Mouse (Mus musculus): ENCODE results near the gene Fut7. TPM values are rescaled to one million over a fixed set of nuclear protein-coding genes. Genes with fewer than 3 reads are reported as not detected.
A peak's percentile ranks its signal among the peaks of the same experiment; 100 is the strongest.

The Fut7 gene
- not detected in 2 replicates for polyA plus RNA-seq (2014; fragmentation: Nextera tagmentation; extraction: Ambion mirVana)

GRCm38 (mm10) chr2:25422587-25423410 is at the start of gene Fut7:
Fut7 (plus strand) TSS chr2:25423267.
- H3K36me3 ChIP-seq (replicated peaks; ENCODE audit: control insufficient read depth, insufficient read depth, low read depth, low read length): no peaks in the 10 kb centered on the region
- no peaks in the 10 kb centered on the region for H3K9me3 ChIP-seq (replicated peaks; ENCODE audit: control insufficient read depth, low read length)
- H3K9ac ChIP-seq (replicated peaks; ENCODE audit: low read length): 0 out of 2 replicates have a peak within 1 kb of the TSS, but pooled peaks have one; percentile 11
- no peak for DNase-seq (ENCODE audit: low spot score)
- no peak within 1 kb of the TSS for H3K27ac ChIP-seq (replicated peaks; ENCODE audit: low read depth, low read length)
- 63% methylated on average over 17 of the region's 17 CpGs for WGBS
- H3K27me3 ChIP-seq (ENCODE audit: control insufficient read depth, insufficient read depth, low read length): peaks cover 14% of the 10 kb centered on the region
- no peak within 1 kb of the TSS for H3K4me2 ChIP-seq (ENCODE audit: low read depth, low read length)
- no peak for ATAC-seq (replicated peaks; ENCODE audit: insufficient number of reproducible peaks, low FRiP score, low TSS enrichment, low read depth)
- H3K4me3 ChIP-seq (ENCODE audit: low read depth, low read length): no peak within 1 kb of the TSS
- H3K4me1 ChIP-seq (ENCODE audit: control insufficient read depth, insufficient read depth, low read length): no peaks in the 10 kb centered on the region

GRCm38 (mm10) chr2:25373431-25373830 is 49.6 kb upstream of the Fut7 start:
- DNase-seq (ENCODE audit: low spot score) (no peak), ATAC-seq (replicated peaks; ENCODE audit: insufficient number of reproducible peaks, low FRiP score, low TSS enrichment, low read depth) (no peak)
- peak overlapping the region; percentile 79 for H3K4me3 ChIP-seq (ENCODE audit: low read depth, low read length)
- peak overlapping the region; percentile 96 for H3K4me2 ChIP-seq (ENCODE audit: low read depth, low read length)
- H3K9me3 ChIP-seq (replicated peaks; ENCODE audit: control insufficient read depth, low read length): no peaks in the 10 kb centered on the region
- peak overlapping the region; percentile 82 for H3K9ac ChIP-seq (replicated peaks; ENCODE audit: low read length)
- H3K27me3 ChIP-seq (ENCODE audit: control insufficient read depth, insufficient read depth, low read length): no peaks in the 10 kb centered on the region
- 23% methylated on average over 2 of the region's 2 CpGs for WGBS
- H3K4me1 ChIP-seq (ENCODE audit: control insufficient read depth, insufficient read depth, low read length): peaks cover 8% of the 10 kb centered on the region
- no peak overlapping the region for H3K27ac ChIP-seq (replicated peaks; ENCODE audit: low read depth, low read length)
- H3K36me3 ChIP-seq (replicated peaks; ENCODE audit: control insufficient read depth, insufficient read depth, low read depth, low read length): no peaks in the 10 kb centered on the region; the same call in none of the 2 replicates

- ATAC-seq (replicated peaks; ENCODE audit: insufficient number of reproducible peaks, low FRiP score, low TSS enrichment, low read depth): no peak
- no peaks in the 10 kb centered on the region for H3K9me3 ChIP-seq (replicated peaks; ENCODE audit: control insufficient read depth, low read length)
- no peak overlapping the region for H3K4me3 ChIP-seq (ENCODE audit: low read depth, low read length)
- H3K27ac ChIP-seq (replicated peaks; ENCODE audit: low read depth, low read length): no peak overlapping the region
- DNase-seq (ENCODE audit: low spot score): peak; percentile 69
- H3K9ac ChIP-seq (replicated peaks; ENCODE audit: low read length): no peak overlapping the region
- peaks cover 8% of the 10 kb centered on the region for H3K4me1 ChIP-seq (ENCODE audit: control insufficient read depth, insufficient read depth, low read length)
- 60% methylated on average over 4 of the region's 4 CpGs for WGBS
- no peak overlapping the region for H3K4me2 ChIP-seq (ENCODE audit: low read depth, low read length)
- no peaks in the 10 kb centered on the region for H3K27me3 ChIP-seq (ENCODE audit: control insufficient read depth, insufficient read depth, low read length)
- no peaks in the 10 kb centered on the region; the same call in none of the 2 replicates for H3K36me3 ChIP-seq (replicated peaks; ENCODE audit: control insufficient read depth, insufficient read depth, low read depth, low read length)
These were observed 46.5 kb upstream of the Fut7 start for GRCm38 (mm10) chr2:25376589-25376988.

GRCm38 (mm10) chr2:25384492-25384891 is 38.6 kb upstream of the Fut7 start:
- no peak for DNase-seq (ENCODE audit: low spot score)
- no peak overlapping the region for H3K9ac ChIP-seq (replicated peaks; ENCODE audit: low read length)
- WGBS: 85% methylated on average over 5 of the region's 5 CpGs
- no peak overlapping the region for H3K27ac ChIP-seq (replicated peaks; ENCODE audit: low read depth, low read length)
- H3K4me1 ChIP-seq (ENCODE audit: control insufficient read depth, insufficient read depth, low read length): no peaks in the 10 kb centered on the region
- no peaks in the 10 kb centered on the region for H3K9me3 ChIP-seq (replicated peaks; ENCODE audit: control insufficient read depth, low read length)
- no peaks in the 10 kb centered on the region for H3K36me3 ChIP-seq (replicated peaks; ENCODE audit: control insufficient read depth, insufficient read depth, low read depth, low read length)
- H3K4me2 ChIP-seq (ENCODE audit: low read depth, low read length): no peak overlapping the region
- H3K4me3 ChIP-seq (ENCODE audit: low read depth, low read length): no peak overlapping the region
- ATAC-seq (replicated peaks; ENCODE audit: insufficient number of reproducible peaks, low FRiP score, low TSS enrichment, low read depth): no peak
- H3K27me3 ChIP-seq (ENCODE audit: control insufficient read depth, insufficient read depth, low read length): no peaks in the 10 kb centered on the region

- H3K9me3 ChIP-seq (replicated peaks; ENCODE audit: control insufficient read depth, low read length): no peaks in the 10 kb centered on the region
- no peak overlapping the region for H3K4me2 ChIP-seq (ENCODE audit: low read depth, low read length)
- H3K36me3 ChIP-seq (replicated peaks; ENCODE audit: control insufficient read depth, insufficient read depth, low read depth, low read length): no peaks in the 10 kb centered on the region
- no peak for ATAC-seq (replicated peaks; ENCODE audit: insufficient number of reproducible peaks, low FRiP score, low TSS enrichment, low read depth)
- no peak overlapping the region for H3K27ac ChIP-seq (replicated peaks; ENCODE audit: low read depth, low read length)
- peaks cover 17% of the 10 kb centered on the region for H3K27me3 ChIP-seq (ENCODE audit: control insufficient read depth, insufficient read depth, low read length)
- peaks cover 5% of the 10 kb centered on the region for H3K4me1 ChIP-seq (ENCODE audit: control insufficient read depth, insufficient read depth, low read length)
- WGBS: 73% methylated on average over 5 of the region's 5 CpGs
- no peak overlapping the region for H3K4me3 ChIP-seq (ENCODE audit: low read depth, low read length)
- no peak overlapping the region for H3K9ac ChIP-seq (replicated peaks; ENCODE audit: low read length)
- DNase-seq (ENCODE audit: low spot score): no peak
These were observed 31.8 kb upstream of the Fut7 start for GRCm38 (mm10) chr2:25391266-25391665.

GRCm38 (mm10) chr2:25394281-25395221 is 28.5 kb upstream of the Fut7 start:
- H3K36me3 ChIP-seq (replicated peaks; ENCODE audit: control insufficient read depth, insufficient read depth, low read depth, low read length): no peaks in the 10 kb centered on the region
- peaks cover 28% of the 10 kb centered on the region for H3K27me3 ChIP-seq (ENCODE audit: control insufficient read depth, insufficient read depth, low read length)
- ATAC-seq (replicated peaks; ENCODE audit: insufficient number of reproducible peaks, low FRiP score, low TSS enrichment, low read depth) (no peak), DNase-seq (ENCODE audit: low spot score) (no peak)
- no peak overlapping the region for H3K4me3 ChIP-seq (ENCODE audit: low read depth, low read length)
- no peak overlapping the region for H3K4me2 ChIP-seq (ENCODE audit: low read depth, low read length)
- H3K27ac ChIP-seq (replicated peaks; ENCODE audit: low read depth, low read length): no peak overlapping the region
- 38% methylated on average over 3 of the region's 3 CpGs for WGBS
- H3K4me1 ChIP-seq (ENCODE audit: control insufficient read depth, insufficient read depth, low read length): peaks cover 5% of the 10 kb centered on the region
- no peak overlapping the region for H3K9ac ChIP-seq (replicated peaks; ENCODE audit: low read length)
- H3K9me3 ChIP-seq (replicated peaks; ENCODE audit: control insufficient read depth, low read length): no peaks in the 10 kb centered on the region

- peak within 1 kb of the TSS; percentile 70 for H3K4me2 ChIP-seq (ENCODE audit: low read depth, low read length)
- peak within 1 kb of the TSS; percentile 32 for H3K4me3 ChIP-seq (ENCODE audit: low read depth, low read length)
- ATAC-seq (replicated peaks; ENCODE audit: insufficient number of reproducible peaks, low FRiP score, low TSS enrichment, low read depth) (no peak), DNase-seq (ENCODE audit: low spot score) (peak; percentile 43)
- H3K27ac ChIP-seq (replicated peaks; ENCODE audit: low read depth, low read length): no peak within 1 kb of the TSS
- peak within 1 kb of the TSS; percentile 32 for H3K9ac ChIP-seq (replicated peaks; ENCODE audit: low read length)
- WGBS: 2% methylated on average over 57 of the region's 57 CpGs
- no peaks in the 10 kb centered on the region for H3K36me3 ChIP-seq (replicated peaks; ENCODE audit: control insufficient read depth, insufficient read depth, low read depth, low read length)
- no peaks in the 10 kb centered on the region for H3K9me3 ChIP-seq (replicated peaks; ENCODE audit: control insufficient read depth, low read length)
- H3K4me1 ChIP-seq (ENCODE audit: control insufficient read depth, insufficient read depth, low read length): peaks cover 5% of the 10 kb centered on the region
- H3K27me3 ChIP-seq (ENCODE audit: control insufficient read depth, insufficient read depth, low read length): peaks cover 31% of the 10 kb centered on the region
These were observed 27.1 kb upstream of the Fut7 start, which contains the start of gene Entpd2 for GRCm38 (mm10) chr2:25395721-25396596. Entpd2 (plus strand) TSS chr2:25395874.
